8 mouse cellular contexts compared by ENCODE assay signal in genomic region chr3:153658051-153658777, GRCm38 (mm10).
A peak's percentile ranks its signal among the peaks of the same experiment; 100 is the strongest.
DNase-seq lines count a peak whose midpoint lies in the region; ATAC-seq lines count a peak whose summit lies in the region.

No protein-coding gene starts in this region.

- DNase-seq in 3T3-L1 (ENCODE audit: low read depth, low spot score): peak; percentile 20
- peak; percentile 79 for DNase-seq in CD4-positive, CD25-positive, alpha-beta regulatory T cell, adult 2 months (ENCODE audit: low read depth, low spot score)
- DNase-seq in cerebellum, adult 18-20 months: peak; percentile 60
- DNase-seq in kidney, postnatal 25 days: peak; percentile 56 to 69
- DNase-seq in lung, postnatal 10 days: peak; percentile 52
- DNase-seq in spleen, postnatal 10 days (ENCODE audit: low spot score in 2 of 2): peak; percentile 29 to 71
- no peak for DNase-seq in ovary, postnatal 14 days (ENCODE audit: low spot score)

- no peak overlapping the region for H3K9ac ChIP-seq in forebrain, embryonic 15.5 days (replicated peaks)

- no peaks in the 10 kb centered on the region for H3K9me3 ChIP-seq in forebrain, embryonic 15.5 days

- H3K4me1 ChIP-seq in forebrain, embryonic 15.5 days: peaks cover 26% of the 10 kb centered on the region

- H3K36me3 ChIP-seq in forebrain, embryonic 15.5 days: no peaks in the 10 kb centered on the region

- 76% methylated on average over 22 of the region's 22 CpGs for WGBS in forebrain, embryonic 15.5 days

- H3K4me2 ChIP-seq in forebrain, embryonic 15.5 days (replicated peaks): no peak overlapping the region

- H3K27me3 ChIP-seq in forebrain, embryonic 15.5 days: no peaks in the 10 kb centered on the region

- no peak overlapping the region for H3K4me3 ChIP-seq in forebrain, embryonic 15.5 days

- peak; percentile 20 for ATAC-seq in forebrain, embryonic 15.5 days (replicated peaks)

- H3K27ac ChIP-seq in forebrain, embryonic 15.5 days (replicated peaks): no peak overlapping the region
